Mouse (Mus musculus): ENCODE measurements around the gene Cd63. TPM values are rescaled to one million over a fixed set of nuclear protein-coding genes. Genes with fewer than 3 reads are reported as not detected.

The Cd63 gene
- total RNA-seq, 2 experiments from 2014 or later: 94.8 to 103 TPM

DNA sequence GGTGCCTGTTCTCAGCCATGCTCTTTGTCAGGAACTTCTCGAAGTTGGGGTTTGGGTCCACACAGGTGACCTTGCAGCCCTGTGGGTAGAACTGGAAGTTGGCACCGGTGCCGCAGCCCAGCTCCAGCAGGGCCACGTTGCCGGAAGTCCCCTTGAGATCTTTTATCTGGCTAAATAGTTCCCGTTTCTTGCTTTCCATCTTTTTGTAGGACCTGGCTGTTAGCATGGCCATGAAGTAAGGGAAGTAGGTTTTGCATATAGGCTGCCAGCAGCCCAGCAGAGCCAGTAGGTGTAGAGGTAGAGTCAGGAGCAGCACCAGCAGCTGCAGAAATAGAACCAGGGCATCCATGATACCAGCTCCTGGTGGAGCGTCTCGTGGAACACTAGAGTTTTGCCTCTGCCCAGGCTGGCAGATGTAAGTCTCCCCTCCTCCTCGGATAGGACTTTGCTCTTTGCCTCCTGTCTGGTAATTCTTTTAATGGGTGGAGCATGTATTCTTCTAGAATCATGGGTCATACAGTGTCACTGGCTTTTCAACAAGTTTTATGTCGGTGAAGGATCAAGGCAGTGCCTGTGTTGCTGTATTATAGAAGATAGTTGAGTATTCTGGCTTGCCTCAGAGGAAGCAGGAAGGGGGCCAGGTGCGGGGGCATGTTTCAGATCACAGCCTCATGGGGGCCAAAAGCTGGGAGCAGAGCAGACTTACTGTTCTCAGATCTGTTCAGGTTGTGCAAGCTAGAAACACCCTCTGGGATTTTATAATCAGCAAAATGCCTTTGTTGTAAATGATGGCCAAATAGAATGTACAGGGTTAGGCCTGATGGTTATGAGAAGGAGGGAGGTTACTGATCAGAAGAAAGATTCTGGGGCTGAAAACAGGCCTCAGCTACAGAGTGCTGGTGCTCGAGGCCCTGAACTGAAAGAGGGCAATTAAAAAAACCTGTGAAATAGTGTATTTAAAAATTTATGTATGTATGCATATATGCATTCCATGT lies 60.1 kb downstream of the Cd63 start, which contains the start of gene Mettl7b:
Mettl7b (minus strand) TSS at position 399 of the 995 bp plus-strand sequence.
- intact Hi-C loops (cut with DNase I): no loop called here

More for the DNA sequence above, 60.1 kb downstream of the Cd63 start, which contains the start of gene Mettl7b:
- DNase-seq: no peak

Other genes starting within 250 kb of the Cd63 start
- 10 to 100 TPM; 19.4 to 20.3 TPM for gene Suox, start 226.9 kb upstream of the Cd63 start, total RNA-seq (2021)
- 10 to 100 TPM; 80.4 to 90.1 TPM for gene Rab5b, start 204.7 kb upstream of the Cd63 start, total RNA-seq (2021)
- gene Pmel, start 196.8 kb upstream of the Cd63 start, total RNA-seq (2021): under 1 TPM in 1 of 2 experiments, not detected in 1; 0.22 TPM
- 1 to 10 TPM; 4.6 to 5.5 TPM for gene Cdk2, start 196.0 kb upstream of the Cd63 start, total RNA-seq (2021)
- 1 to 10 TPM; 7.7 to 9.8 TPM for gene Dgka, start 156.1 kb upstream of the Cd63 start, total RNA-seq (2021)
- 10 to 100 TPM in 1 of 2 experiments, 1 to 10 TPM in 1; 8.8 to 11.7 TPM for gene Pym1, start 153.1 kb upstream of the Cd63 start, total RNA-seq (2021)
- 1 to 10 TPM in 1 of 2 experiments, under 1 TPM in 1; 0.92 to 2.6 TPM for gene Mmp19, start 110.1 kb upstream of the Cd63 start, total RNA-seq (2021)
- gene Dnajc14, start 96.9 kb upstream of the Cd63 start, total RNA-seq (2021): 10 to 100 TPM; 19.1 to 20.0 TPM
- 1 to 10 TPM; 2.9 to 3.2 TPM for gene Tmem198b, start 96.6 kb upstream of the Cd63 start, total RNA-seq (2021)
- 10 to 100 TPM; 25.2 to 27.2 TPM for gene Sarnp, start 83.7 kb upstream of the Cd63 start, total RNA-seq (2021)
- gene Ormdl2, start 79.3 kb upstream of the Cd63 start, total RNA-seq (2021): 1 to 10 TPM; 3.4 to 3.5 TPM
- gene Gdf11, start 9.3 kb upstream of the Cd63 start, total RNA-seq (2021): 1 to 10 TPM; 2.8 to 5.8 TPM
- gene Rdh5, start 21.9 kb downstream of the Cd63 start, total RNA-seq (2021): 1 to 10 TPM; 3.5 to 4.1 TPM
- 100 to 1,000 TPM; 146 to 165 TPM for gene Bloc1s1, start 23.0 kb downstream of the Cd63 start, total RNA-seq (2021)
- 10 to 100 TPM; 47.9 to 60.1 TPM for gene Itga7, start 32.8 kb downstream of the Cd63 start, total RNA-seq (2021)
- under 1 TPM in 1 of 2 experiments, not detected in 1; 0.28 TPM for gene Mettl7b, start 60.0 kb downstream of the Cd63 start, total RNA-seq (2021)
- gene Olfr9, start 88.4 kb downstream of the Cd63 start, total RNA-seq (2021): not detected
- not detected for gene Olfr763, start 109.8 kb downstream of the Cd63 start, total RNA-seq (2021)
- not detected for gene Olfr764-ps1, start 138.9 kb downstream of the Cd63 start, total RNA-seq (2021)
- not detected for gene Olfr765, start 149.0 kb downstream of the Cd63 start, total RNA-seq (2021)
- not detected for gene Olfr766-ps1, start 168.0 kb downstream of the Cd63 start, total RNA-seq (2021)
- gene Olfr767, start 181.9 kb downstream of the Cd63 start, total RNA-seq (2021): not detected
- gene Olfr768, start 198.4 kb downstream of the Cd63 start, total RNA-seq (2021): not detected
- gene Olfr769, start 216.9 kb downstream of the Cd63 start, total RNA-seq (2021): not detected
- gene Olfr770, start 238.0 kb downstream of the Cd63 start, total RNA-seq (2021): not detected

Measured in gastrocnemius, postnatal 36 days (tissue).